Mouse (Mus musculus) intestine, embryonic 15.5 days (tissue): ENCODE measurements around the gene Gm382. TPM values are rescaled to one million over a fixed set of nuclear protein-coding genes. Genes with fewer than 3 reads are reported as not detected.

ENCODE experiments used
- ATAC-seq: fragments of 200-750 bp; cut with Nextera tagmentation; 2 replicates; pipeline ENCODE4 v1.8.0; 2017; ENCODE audit warnings: moderate TSS enrichment, moderate library complexity
- H3K27ac ChIP-seq: fragments of 300-500 bp; sonication (generic); 2 replicates; pipeline ENCODE4 v1.5.1; 2015; ENCODE audit warnings: mild to moderate bottlenecking, inconsistent platforms
- H3K27me3 ChIP-seq: fragments of 300-500 bp; sonication (generic); replicated peaks from 2 replicates; pipeline ENCODE4 v1.6.1; 2015; ENCODE audit warnings: inconsistent platforms
- H3K36me3 ChIP-seq: fragments of 300-500 bp; sonication (generic); 2 replicates; pipeline ENCODE4 v1.6.1; 2015; ENCODE audit warnings: inconsistent platforms
- H3K4me1 ChIP-seq: fragments of 300-500 bp; sonication (generic); replicated peaks from 2 replicates; pipeline ENCODE4 v1.6.1; 2015; ENCODE audit warnings: inconsistent platforms
- H3K4me2 ChIP-seq: fragments of 300-500 bp; sonication (generic); replicated peaks from 2 replicates; pipeline ENCODE4 v1.6.1; 2015; ENCODE audit warnings: mild to moderate bottlenecking, inconsistent platforms
- H3K4me3 ChIP-seq: fragments of 300-500 bp; sonication (generic); replicated peaks from 2 replicates; pipeline ENCODE4 v1.5.1; 2015; ENCODE audit warnings: inconsistent platforms
- H3K9ac ChIP-seq: fragments of 300-500 bp; sonication (generic); 2 replicates; pipeline ENCODE4 v1.6.1; 2015; ENCODE audit warnings: inconsistent platforms
- H3K9me3 ChIP-seq: fragments of 300-500 bp; sonication (generic); 2 replicates; pipeline ENCODE4 v1.6.1; 2016; ENCODE audit warnings: inconsistent platforms
- WGBS: fragments of 180-500 bp; shearing (Covaris S2); methylation state at CpG from one replicate; pipeline ENCODE4 v1.1.7; 2015; 5-methylcytosine and 5-hydroxymethylcytosine counted together
- polyA plus RNA-seq: library from polyadenylated mRNA; unstranded; fragments of >200 nt; fragmentation: Nextera tagmentation; extraction: Ambion mirVana; gene quantifications from 2 replicates; pipeline ENCODE4 v1.2.1, GENCODE M21; 2015

Gene Gm382
- not detected in 2 replicates for polyA plus RNA-seq

DNA sequence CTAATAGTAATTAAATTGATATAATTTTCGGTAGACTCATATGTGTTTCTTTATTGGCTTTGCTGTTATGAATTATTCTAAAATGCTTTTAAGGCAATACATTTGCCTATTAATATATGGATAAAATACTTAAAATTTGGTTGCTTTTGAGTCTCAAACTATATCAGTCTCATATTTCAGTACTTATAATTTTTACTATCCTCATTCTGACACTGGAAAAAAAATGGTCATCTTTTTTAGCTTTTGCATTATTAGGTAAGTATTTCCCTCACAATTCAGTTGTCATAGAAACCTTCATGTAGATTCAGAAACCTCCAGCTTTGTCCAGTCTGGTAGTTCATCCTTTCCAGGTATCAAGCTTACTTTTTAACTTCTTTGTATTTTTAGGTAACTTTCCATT lies at the start of gene Gm382:
Gene Gm382, plus strand, starts transcription at position 301 of the 400 bp plus-strand sequence.
- 83% methylated on average over 1 of the region's 1 CpGs for WGBS
- Histone ChIP-seq H3K9me3 (no peaks in the 10 kb centered on the region), H3K4me1 (no peaks in the 10 kb centered on the region), H3K4me2 (no peak within 1 kb of the TSS), H3K4me3 (no peak within 1 kb of the TSS), H3K27me3 (no peaks in the 10 kb centered on the region), H3K9ac (no peak within 1 kb of the TSS), H3K27ac (no peak within 1 kb of the TSS), H3K36me3 (no peaks in the 10 kb centered on the region)
- no peak for ATAC-seq

DNA sequence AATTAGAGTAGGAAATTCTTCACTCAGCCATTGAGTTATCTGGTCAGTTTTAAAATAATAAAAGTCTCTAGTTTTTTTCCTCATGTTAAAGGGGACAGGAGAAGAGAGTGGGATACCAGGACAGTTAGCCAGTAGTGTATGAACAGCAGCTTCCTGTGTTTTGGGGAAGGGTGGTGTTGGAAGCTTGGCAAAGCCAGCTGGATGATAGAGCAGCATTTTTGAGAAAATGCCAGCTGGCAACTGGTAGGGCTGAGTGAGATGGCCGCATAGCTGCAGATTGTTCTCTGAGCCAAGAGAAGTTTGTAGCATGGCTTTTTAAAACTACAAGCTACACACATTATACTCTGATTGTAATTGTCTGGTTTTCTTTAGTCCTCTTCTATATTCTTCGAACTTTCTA lies 30.4 kb downstream of the Gm382 start:
- 93% methylated on average over 2 of the region's 2 CpGs for WGBS
- H3K4me3 ChIP-seq: no peak overlapping the region
- H3K4me1 ChIP-seq: no peaks in the 10 kb centered on the region
- H3K36me3 ChIP-seq: no peaks in the 10 kb centered on the region
- H3K27me3 ChIP-seq: no peaks in the 10 kb centered on the region
- H3K9me3 ChIP-seq: no peaks in the 10 kb centered on the region
- no peak overlapping the region for H3K9ac ChIP-seq
- no peak for ATAC-seq
- no peak overlapping the region for H3K27ac ChIP-seq
- H3K4me2 ChIP-seq: no peak overlapping the region

- no peak overlapping the region for H3K9ac ChIP-seq
- no peaks in the 10 kb centered on the region for H3K9me3 ChIP-seq
- no peak overlapping the region for H3K4me3 ChIP-seq
- no peak overlapping the region for H3K27ac ChIP-seq
- H3K36me3 ChIP-seq: no peaks in the 10 kb centered on the region
- no peaks in the 10 kb centered on the region for H3K27me3 ChIP-seq
- H3K4me1 ChIP-seq: no peaks in the 10 kb centered on the region
- WGBS: 59% methylated on average over 2 of the region's 2 CpGs
- ATAC-seq: no peak
- no peak overlapping the region for H3K4me2 ChIP-seq
These were observed 51.5 kb downstream of the Gm382 start for GRCm38 (mm10) chrX:127091282-127091681.

DNA sequence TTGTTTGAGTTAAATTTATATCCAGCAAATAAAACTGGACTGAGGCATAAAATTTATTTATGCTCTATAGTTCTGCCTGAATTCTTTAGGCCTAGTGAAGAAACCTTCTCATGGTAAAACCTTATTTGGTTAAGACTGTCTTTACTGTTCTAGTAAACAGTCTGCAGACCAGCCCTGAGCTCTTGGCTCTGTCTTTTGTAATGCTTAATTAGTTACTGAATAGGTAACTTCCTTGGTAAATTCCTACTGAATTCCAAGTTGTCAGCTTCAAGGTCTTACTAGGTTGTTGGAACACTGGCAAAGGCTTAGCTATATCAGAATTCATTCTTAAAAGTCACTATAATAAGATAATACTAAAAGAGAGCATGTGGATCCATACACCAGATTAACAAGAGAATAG lies 53.3 kb downstream of the Gm382 start:
- Histone ChIP-seq H3K4me3 (no peak overlapping the region), H3K27me3 (no peaks in the 10 kb centered on the region), H3K4me2 (no peak overlapping the region), H3K4me1 (no peaks in the 10 kb centered on the region), H3K9ac (no peak overlapping the region), H3K9me3 (no peaks in the 10 kb centered on the region), H3K36me3 (no peaks in the 10 kb centered on the region), H3K27ac (no peak overlapping the region)
- ATAC-seq: no peak

GRCm38 (mm10) chrX:127093961-127094360 lies 54.2 kb downstream of the Gm382 start:
- ATAC-seq: no peak
- 83% methylated on average over 3 of the region's 3 CpGs for WGBS
- Histone ChIP-seq H3K4me1 (no peaks in the 10 kb centered on the region), H3K27ac (no peak overlapping the region), H3K4me2 (no peak overlapping the region), H3K4me3 (no peak overlapping the region), H3K9ac (no peak overlapping the region), H3K27me3 (no peaks in the 10 kb centered on the region), H3K9me3 (no peaks in the 10 kb centered on the region), H3K36me3 (no peaks in the 10 kb centered on the region)

- no peak overlapping the region for H3K9ac ChIP-seq
- H3K4me3 ChIP-seq: no peak overlapping the region
- H3K9me3 ChIP-seq: no peaks in the 10 kb centered on the region
- ATAC-seq: no peak
- 80% methylated on average over 2 of the region's 2 CpGs for WGBS
- H3K4me2 ChIP-seq: no peak overlapping the region
- no peak overlapping the region for H3K27ac ChIP-seq
- H3K27me3 ChIP-seq: no peaks in the 10 kb centered on the region
- H3K36me3 ChIP-seq: no peaks in the 10 kb centered on the region
- no peaks in the 10 kb centered on the region for H3K4me1 ChIP-seq
These were observed 64.6 kb downstream of the Gm382 start for GRCm38 (mm10) chrX:127104341-127104740.

Other genes starting within 250 kb of the Gm382 start
- gene 4932411N23Rik, start 224.1 kb upstream of the Gm382 start, polyA plus RNA-seq: not detected in 2 replicates